Mouse (Mus musculus) embryonic fibroblast, embryonic 13.5 days (primary cell): ENCODE results near the gene Serpina9. TPM values are rescaled to one million over a fixed set of nuclear protein-coding genes. Genes with fewer than 3 reads are reported as not detected.
A peak's percentile ranks its signal among the peaks of the same experiment; 100 is the strongest.

Source experiments
- H3K27ac ChIP-seq: 2 replicates; pipeline ENCODE4 v1.5.1; 2012; ENCODE audit warnings: low read length, control low read depth, inconsistent platforms; ENCODE audit not compliant: insufficient read depth
- H3K4me1 ChIP-seq: 2 replicates; pipeline ENCODE4 v1.6.1; 2011; ENCODE audit warnings: low read length; ENCODE audit not compliant: control insufficient read depth, insufficient read depth
- H3K4me3 ChIP-seq: 2 replicates; pipeline ENCODE4 v1.5.1; 2011; ENCODE audit warnings: mild to moderate bottlenecking, control low read depth, low read length; ENCODE audit not compliant: insufficient read depth
- CTCF ChIP-seq: IDR thresholded peaks from 2 replicates; pipeline ENCODE4 v1.5.1; 2011; ENCODE audit warnings: mild to moderate bottlenecking, control low read depth, low read length, moderate library complexity, borderline replicate concordance; ENCODE audit not compliant: insufficient read depth
- POLR2A ChIP-seq: IDR thresholded peaks from 2 replicates; pipeline ENCODE4 v1.6.1; 2011; ENCODE audit warnings: low read depth, mild to moderate bottlenecking, control low read depth, low read length, moderate library complexity
- polyA plus RNA-seq: library from polyadenylated mRNA; stranded (reverse); fragments of >200 nt; gene quantifications from 2 replicates; pipeline ENCODE4 v1.2.4, GENCODE M21; 2011; ENCODE audit warnings: low read depth; ENCODE audit not compliant: missing spikeins, insufficient read length

Gene Serpina9
- polyA plus RNA-seq, 1 experiment, result not detected

GRCm38 (mm10) chr12:104038181-104038580 lies 24.6 kb upstream of the Serpina9 start:
- no peak overlapping the region for H3K4me3 ChIP-seq
- no peaks in the 10 kb centered on the region for H3K4me1 ChIP-seq
- no peak overlapping the region for H3K27ac ChIP-seq
- TF ChIP-seq POLR2A (no peak), CTCF (no peak)

- Histone ChIP-seq H3K27ac (no peak overlapping the region), H3K4me3 (no peak overlapping the region), H3K4me1 (no peaks in the 10 kb centered on the region)
- TF ChIP-seq POLR2A, result no peak
- TF ChIP-seq CTCF, result no peak
Measured at GRCm38 (mm10) chr12:104033752-104034151, 20.2 kb upstream of the Serpina9 start.

DNA sequence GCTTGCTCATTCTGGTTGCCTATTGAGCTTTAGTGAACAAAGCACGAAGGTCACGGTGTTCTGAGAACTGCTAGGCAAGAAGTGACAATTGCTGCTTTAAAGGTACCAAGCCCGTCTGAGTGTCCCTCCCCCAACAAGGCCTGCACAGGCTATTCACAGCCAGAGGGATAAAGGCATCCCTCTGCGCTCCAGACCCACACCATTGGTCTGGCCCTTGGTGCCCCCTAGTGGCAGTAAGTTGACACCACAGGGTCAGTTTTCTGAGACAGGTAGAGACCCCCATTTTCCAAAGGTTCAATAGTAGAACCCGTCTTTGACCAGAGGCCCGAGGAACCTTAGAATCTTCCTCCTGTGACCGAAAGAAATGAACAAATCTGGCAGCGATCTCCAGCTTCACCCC lies 16.4 kb upstream of the Serpina9 start:
- Histone ChIP-seq H3K27ac (no peak overlapping the region), H3K4me3 (no peak overlapping the region), H3K4me1 (no peaks in the 10 kb centered on the region)
- TF ChIP-seq CTCF, result 0 out of 2 replicates have a peak, but pooled peaks have one; percentile 29
- no peak for TF ChIP-seq POLR2A

DNA sequence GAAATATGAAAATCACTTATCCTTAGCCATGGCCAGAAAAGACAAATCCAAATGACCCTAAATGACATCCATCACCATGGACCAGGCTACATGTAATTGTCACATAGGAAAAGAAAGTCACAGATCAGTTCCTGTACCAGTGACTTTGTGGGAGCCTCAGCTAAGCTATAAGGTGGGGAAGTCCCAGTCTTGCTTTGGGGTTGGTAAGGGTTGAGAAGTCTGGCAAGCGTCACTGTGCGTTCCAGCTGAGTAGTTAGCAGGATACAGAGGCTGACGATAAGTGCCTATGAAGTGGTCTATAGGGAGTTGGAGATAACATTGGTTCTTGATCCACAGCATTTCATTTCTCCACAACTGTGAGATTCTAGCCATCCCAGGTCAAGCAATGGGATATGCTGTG lies 1.7 kb upstream of the Serpina9 start:
- Histone ChIP-seq H3K4me1 (no peaks in the 10 kb centered on the region), H3K4me3 (no peak overlapping the region), H3K27ac (no peak overlapping the region)
- no peak for TF ChIP-seq CTCF

DNA sequence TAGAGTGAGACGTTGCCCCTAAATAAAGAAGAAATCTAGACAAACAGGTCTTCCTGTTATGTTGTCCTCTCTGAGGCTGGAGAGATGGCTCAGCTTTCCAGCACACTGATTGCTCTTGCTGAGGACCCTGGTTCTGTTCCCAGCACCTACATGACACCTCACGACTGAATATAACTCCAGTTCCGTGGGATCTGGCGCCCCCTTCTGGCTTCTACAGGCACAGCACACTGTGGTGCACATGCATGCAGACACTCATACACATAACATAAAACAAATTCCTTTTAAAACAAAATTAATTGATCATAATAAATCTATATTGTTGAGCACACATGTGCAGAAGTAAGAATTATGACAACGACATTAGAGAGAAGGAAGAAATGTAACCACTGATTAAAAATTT lies 8.9 kb downstream of the Serpina9 start:
- H3K4me3 ChIP-seq, result no peak overlapping the region
- TF ChIP-seq CTCF (no peak), POLR2A (no peak)
- H3K27ac ChIP-seq, result no peak overlapping the region
- peaks cover 10% of the 10 kb centered on the region for H3K4me1 ChIP-seq

DNA sequence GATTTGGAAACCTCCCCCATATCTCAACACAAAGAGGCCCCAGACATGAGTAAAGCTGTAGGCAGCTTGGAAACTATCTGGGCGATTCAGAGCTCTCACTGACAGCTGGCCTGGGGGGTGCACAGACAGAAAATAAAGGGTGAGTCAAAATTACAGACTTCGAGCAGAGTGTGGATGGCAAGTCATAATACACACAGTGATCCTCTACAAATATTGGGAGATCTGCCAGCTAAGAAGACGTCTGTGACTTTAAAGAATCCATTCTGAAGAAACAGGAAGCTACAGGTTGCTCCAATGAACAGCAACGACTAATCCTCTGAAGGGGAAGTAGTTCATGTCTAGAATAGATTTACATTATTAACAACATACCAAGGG lies 10.3 kb downstream of the Serpina9 start:
- peaks cover 10% of the 10 kb centered on the region for H3K4me1 ChIP-seq
- peak overlapping the region; percentile 97 for H3K27ac ChIP-seq
- TF ChIP-seq POLR2A (no peak), CTCF (no peak)
- H3K4me3 ChIP-seq, result no peak overlapping the region

- Histone ChIP-seq H3K4me1 (peaks cover 10% of the 10 kb centered on the region), H3K4me3 (no peak overlapping the region), H3K27ac (peak overlapping the region; percentile 97)
- no peak for TF ChIP-seq POLR2A
- TF ChIP-seq CTCF, result no peak
Measured at GRCm38 (mm10) chr12:104002569-104003237, 10.9 kb downstream of the Serpina9 start.

GRCm38 (mm10) chr12:104000594-104000993 lies 13.0 kb downstream of the Serpina9 start:
- H3K4me1 ChIP-seq, result peaks cover 10% of the 10 kb centered on the region
- TF ChIP-seq CTCF (no peak), POLR2A (no peak)

GRCm38 (mm10) chr12:103999611-104000010 lies 13.9 kb downstream of the Serpina9 start:
- TF ChIP-seq CTCF (no peak), POLR2A (no peak)
- Histone ChIP-seq H3K4me1 (peaks cover 10% of the 10 kb centered on the region), H3K4me3 (no peak overlapping the region), H3K27ac (no peak overlapping the region)

More at GRCm38 (mm10) chr12:104000594-104000993, 13.0 kb downstream of the Serpina9 start:
- Histone ChIP-seq H3K27ac (no peak overlapping the region), H3K4me3 (no peak overlapping the region)

DNA sequence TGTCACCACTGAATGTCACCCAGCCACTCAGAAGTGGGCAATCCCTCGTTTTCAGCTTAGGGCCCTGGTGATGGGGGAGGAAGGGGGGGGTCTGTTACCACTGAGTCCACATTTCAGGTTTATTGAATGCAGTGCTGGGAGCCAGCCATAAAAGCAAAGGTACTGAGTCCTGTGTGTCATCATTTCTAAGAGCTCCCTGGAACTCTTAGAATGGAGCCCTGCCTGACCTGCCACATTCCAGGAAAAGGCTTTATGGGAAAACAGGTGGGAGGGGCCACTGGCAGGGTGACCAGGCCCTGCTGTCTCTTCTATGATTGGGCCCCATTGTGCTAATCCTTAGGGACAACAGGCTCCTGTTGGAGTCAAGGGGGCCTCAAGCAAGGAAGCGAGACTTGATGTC lies 17.0 kb downstream of the Serpina9 start:
- no peak for TF ChIP-seq CTCF
- TF ChIP-seq POLR2A, result no peak
- H3K4me1 ChIP-seq, result no peaks in the 10 kb centered on the region
- H3K27ac ChIP-seq, result no peak overlapping the region
- no peak overlapping the region for H3K4me3 ChIP-seq
